Mouse (Mus musculus) erythroid progenitor cell, adult 5-6 weeks (primary cell): Measurements from ENCODE around the gene Ppfia3. TPM values are rescaled to one million over a fixed set of nuclear protein-coding genes. Genes with fewer than 3 reads are reported as not detected.
A peak's percentile ranks its signal among the peaks of the same experiment; 100 is the strongest.

Experiments used
- ATAC-seq: replicated peaks from 2 replicates; pipeline ENCODE4 v1.8.0; 2016; ENCODE audit warnings: moderate number of reproducible peaks, mild to moderate bottlenecking, moderate TSS enrichment, inconsistent platforms; ENCODE audit not compliant: poor library complexity, low FRiP score, severe bottlenecking
- total RNA-seq, 2 experiments: library from RNA; stranded (forward) in 1 of 2; stranded (reverse) in 1 of 2; fragments of 150-400 nt in 1 of 2; fragments of 186-747, 209-891 nt in 1 of 2; gene quantifications; 2 replicates each; pipeline versions ENCODE4 v1.2.3 to v1.2.4; 2015 to 2017; ENCODE audit warnings: low replicate concordance in 2 of 2

The Ppfia3 gene
- total RNA-seq, 2 experiments from 2014 or later: not detected

GRCm38 (mm10) chr7:45356087-45356486 is 10.7 kb downstream of the Ppfia3 start:
- no peak for ATAC-seq

GRCm38 (mm10) chr7:45355318-45356020 is 11.3 kb downstream of the Ppfia3 start:
- ATAC-seq: no peak

GRCm38 (mm10) chr7:45353041-45353440 is 13.8 kb downstream of the Ppfia3 start:
- ATAC-seq: no peak

- ATAC-seq: no peak
These were observed 19.9 kb downstream of the Ppfia3 start for GRCm38 (mm10) chr7:45346905-45347304.

DNA sequence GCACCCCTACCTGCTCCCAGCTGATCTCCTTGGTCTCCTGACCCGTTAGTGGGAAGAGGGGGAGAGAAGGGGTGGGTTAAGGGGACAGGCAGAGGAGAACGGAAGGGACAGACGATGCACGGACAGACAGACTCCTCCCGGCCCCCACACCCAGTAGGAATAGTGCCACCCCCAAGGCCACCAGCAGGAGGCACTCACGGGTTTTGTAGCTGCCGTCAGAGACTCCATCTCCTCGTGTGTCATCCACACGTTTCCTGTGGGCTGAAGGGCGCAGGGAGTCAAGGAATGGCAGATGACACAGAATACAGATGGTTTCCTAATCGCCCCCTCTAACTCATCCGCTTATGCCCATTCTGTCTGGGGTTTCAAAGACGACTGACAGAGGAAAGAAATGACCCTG is 23.3 kb downstream of the Ppfia3 start:
- ATAC-seq: no peak

DNA sequence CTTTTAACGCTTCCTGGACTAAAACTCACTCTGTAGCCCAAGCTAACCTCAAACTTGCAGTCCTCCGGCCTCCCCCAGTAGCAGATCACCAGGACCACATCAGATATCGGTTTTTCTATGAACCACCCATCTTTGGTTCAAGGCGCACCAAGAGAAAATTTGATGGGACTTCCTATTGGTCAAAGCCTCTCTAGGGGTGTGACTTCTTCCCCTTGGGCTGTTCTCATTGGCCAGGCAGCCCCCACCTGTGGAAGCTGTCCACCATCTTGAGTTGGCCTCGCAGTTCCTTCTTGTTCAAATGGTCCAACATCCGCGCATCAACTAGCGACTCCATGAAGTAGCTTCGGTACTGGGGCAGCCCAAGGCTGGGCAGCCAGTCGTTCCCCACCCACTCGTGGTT is 24.7 kb downstream of the Ppfia3 start:
- ATAC-seq: no peak

GRCm38 (mm10) chr7:45341303-45341702 is 25.5 kb downstream of the Ppfia3 start:
- peak; percentile 58; the same call in 1 of the 2 replicates for ATAC-seq

- peak; percentile 45; the same call in 1 of the 2 replicates for ATAC-seq
These were observed 26.1 kb downstream of the Ppfia3 start for GRCm38 (mm10) chr7:45340669-45341068.

DNA sequence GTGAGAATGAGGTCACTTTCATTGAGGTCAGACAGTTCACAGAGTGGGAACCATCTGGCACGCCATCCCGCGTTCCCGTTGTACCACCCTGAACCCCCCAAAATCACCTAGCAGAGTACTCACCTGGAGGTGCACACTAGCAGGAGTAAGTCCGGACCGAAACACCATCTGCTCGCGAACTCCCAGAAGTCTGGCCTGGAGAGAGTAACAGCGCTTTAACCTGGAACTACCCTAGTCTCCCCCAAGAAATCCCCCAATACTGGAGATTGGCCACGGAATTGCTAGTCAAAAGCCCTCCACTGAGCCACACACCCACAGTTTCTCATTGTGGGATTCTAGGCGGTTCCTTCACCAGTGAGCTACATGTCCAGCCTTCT is 26.8 kb downstream of the Ppfia3 start:
- no peak for ATAC-seq

DNA sequence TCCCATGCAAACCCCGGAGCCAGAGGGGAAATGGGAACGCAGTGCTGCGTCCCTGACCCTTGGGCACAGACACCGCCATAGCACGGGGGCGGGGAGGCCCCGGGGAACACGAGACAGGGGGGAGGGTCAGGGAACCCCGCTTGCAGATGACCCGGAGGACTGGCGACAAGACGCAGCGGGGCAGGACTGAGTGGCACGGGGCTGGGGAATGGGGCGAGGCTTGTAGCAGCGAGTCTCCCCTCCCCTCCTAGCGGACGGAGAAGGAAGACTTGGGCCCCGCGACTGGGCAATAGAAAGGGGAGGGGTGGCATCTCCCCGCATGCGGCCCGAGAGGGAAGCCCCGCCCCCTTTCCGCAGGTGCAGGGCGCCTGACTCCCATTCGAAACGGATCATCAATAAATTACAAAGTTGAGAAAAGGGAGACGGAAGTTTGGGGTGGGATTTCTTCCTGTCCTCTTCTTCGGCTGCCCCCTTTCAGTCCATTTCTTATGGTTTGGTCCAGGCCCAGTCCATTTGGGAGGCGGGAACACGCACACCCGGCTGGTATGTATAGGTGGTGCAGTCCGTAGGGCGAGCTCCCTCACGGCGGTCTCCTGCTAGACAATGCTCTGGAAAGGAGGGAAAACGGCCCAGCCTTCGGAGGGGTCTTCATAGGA is 27.3 kb downstream of the Ppfia3 start:
- ATAC-seq: peak; percentile 68

GRCm38 (mm10) chr7:45338161-45338911 is 28.5 kb downstream of the Ppfia3 start:
- ATAC-seq: no peak

DNA sequence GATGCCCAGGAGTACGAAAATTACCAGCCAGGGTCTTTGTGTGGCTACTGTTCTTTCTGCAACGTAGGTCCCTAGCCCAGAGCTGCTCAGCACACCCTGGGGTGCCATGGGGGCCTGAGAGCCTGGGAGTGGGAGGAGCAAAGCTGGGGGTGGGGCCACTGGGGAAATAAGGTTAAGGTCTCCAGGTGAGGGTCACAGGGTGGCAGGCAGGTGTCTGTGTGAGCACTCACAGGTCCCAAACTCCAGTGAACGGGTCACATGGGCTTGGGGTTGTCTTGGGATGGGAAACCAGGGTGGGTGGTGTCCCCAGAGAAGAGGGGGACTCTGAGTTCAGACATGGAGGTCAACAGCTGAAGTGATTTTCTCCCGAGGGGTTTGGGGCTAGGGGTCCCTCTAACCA is 29.4 kb downstream of the Ppfia3 start:
- ATAC-seq: no peak

DNA sequence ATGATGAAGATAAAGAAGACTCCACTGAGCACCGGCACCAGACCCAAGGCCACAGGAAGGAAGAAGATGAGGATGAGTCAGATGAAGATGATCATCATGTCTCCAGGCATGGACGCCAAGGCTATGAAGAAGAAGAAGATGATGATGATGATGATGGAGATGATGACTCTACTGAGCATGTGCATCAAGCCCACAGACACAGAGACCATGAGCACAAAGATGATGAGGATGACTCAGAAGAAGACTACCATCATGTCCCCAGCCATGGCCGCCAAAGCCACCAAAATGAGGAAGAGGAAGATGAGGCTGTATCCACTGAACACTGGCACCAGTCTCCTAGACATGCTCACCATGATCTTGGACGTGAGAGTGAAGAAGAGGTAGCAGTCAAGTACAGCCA is 30.5 kb downstream of the Ppfia3 start:
- no peak for ATAC-seq

DNA sequence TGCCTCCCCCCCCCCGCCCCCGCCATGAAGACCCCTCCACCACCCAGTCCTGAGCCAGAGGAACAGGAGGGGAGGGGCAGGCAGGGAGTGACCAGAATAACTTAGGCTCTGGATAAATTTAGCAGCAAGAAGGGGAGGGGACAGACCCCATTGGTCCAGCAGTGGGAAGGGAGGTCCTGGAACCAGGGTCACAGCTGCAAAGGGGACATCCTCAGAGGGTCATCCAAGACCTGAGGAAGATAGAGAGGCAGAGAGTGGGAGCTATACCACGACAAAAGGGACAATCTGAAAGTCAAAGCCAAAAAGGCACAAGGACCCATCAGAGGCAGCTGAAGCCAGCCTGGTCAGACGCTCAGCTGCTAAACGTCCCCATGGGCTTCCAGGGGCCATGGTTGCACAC is 31.8 kb downstream of the Ppfia3 start, which contains the start of gene Hrc:
Gene Hrc (plus strand): TSS at position 235 of the 400 bp plus-strand sequence.
- ATAC-seq: no peak

- no peak for ATAC-seq
These were observed 32.2 kb downstream of the Ppfia3 start for GRCm38 (mm10) chr7:45334605-45335004.

GRCm38 (mm10) chr7:45333431-45333982 is 33.3 kb downstream of the Ppfia3 start, which contains the start of gene Trpm4:
TSS of gene Trpm4 (minus strand) at chr7:45333780.
- ATAC-seq: peak; percentile 23; the same call in 1 of the 2 replicates

GRCm38 (mm10) chr7:45332685-45333425 is 34.0 kb downstream of the Ppfia3 start:
- ATAC-seq: no peak

DNA sequence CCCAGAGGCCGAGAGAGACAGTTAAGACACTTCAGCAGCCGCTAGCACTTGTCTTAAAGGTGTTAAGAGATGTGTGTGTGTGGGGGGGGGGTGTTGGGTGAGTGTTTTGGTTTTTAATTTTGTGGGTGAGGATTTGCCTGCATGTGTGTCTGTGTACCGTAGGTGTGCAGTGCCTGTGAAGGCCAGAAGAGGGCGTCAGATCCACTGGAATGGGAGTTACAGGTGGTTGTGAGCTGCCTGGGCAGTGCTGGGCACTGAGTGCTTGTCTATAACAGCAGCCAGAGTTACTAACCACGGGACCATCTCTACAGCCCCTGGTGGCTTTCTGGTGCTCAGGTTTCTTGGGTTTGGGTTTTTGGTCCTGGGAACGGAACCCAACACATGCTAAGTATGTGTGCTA is 35.3 kb downstream of the Ppfia3 start:
- ATAC-seq: no peak

- no peak for ATAC-seq
These were observed 37.9 kb downstream of the Ppfia3 start for GRCm38 (mm10) chr7:45328841-45329475.
